In the genomic region with DNA sequence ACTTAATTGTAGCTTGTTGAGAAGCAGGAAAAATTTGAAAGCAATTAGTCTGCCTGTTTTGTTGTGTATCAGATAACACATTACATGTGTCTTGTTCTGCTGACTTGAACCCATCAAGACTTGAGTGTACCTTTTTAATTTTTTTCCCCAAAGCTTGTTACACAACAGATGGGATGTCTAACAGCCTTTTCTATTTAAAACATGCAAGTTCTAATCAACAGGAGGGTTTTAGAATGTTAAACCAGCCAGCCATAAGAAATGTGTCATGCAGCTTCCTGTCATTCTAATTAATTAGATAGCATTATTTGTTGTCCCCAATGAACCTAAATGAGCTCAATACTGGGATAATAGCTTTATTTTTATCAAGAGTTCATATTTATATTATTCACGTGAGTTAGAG, we compare ENCODE assay signal across 14 mouse cellular contexts.
"Had no signal": no experiment of that assay in that cellular context is flagged by ENCODE, and none has a peak within 500 bp of the region (broad histone marks: within the 10 kb centered on the region; RNA-seq: fewer than 3 reads in every experiment).

No protein-coding gene starts in this region.

- DNase-seq: kidney, adult 8-10 months; kidney, postnatal 36 days; lung, adult 2 months; lung, postnatal 36 days; right cerebral cortex, postnatal 4 days; spleen, adult 18-20 months; thymus, adult 18-20 months; thymus, postnatal 14 days had no signal

- H3K9me3 ChIP-seq: limb, embryonic 12.5 days; liver, embryonic 15.5 days; midbrain, embryonic 15.5 days had no signal

- H3K4me2 ChIP-seq: limb, embryonic 12.5 days; liver, embryonic 15.5 days; midbrain, embryonic 15.5 days had no signal

- H3K4me1 ChIP-seq: limb, embryonic 12.5 days; liver, embryonic 15.5 days; midbrain, embryonic 15.5 days had no signal

- H3K27ac ChIP-seq: kidney, postnatal 0 days; limb, embryonic 12.5 days; liver, embryonic 15.5 days; midbrain, embryonic 15.5 days had no signal

- H3K4me3 ChIP-seq: limb, embryonic 12.5 days; liver, embryonic 15.5 days; midbrain, embryonic 15.5 days had no signal

- H3K27me3 ChIP-seq: limb, embryonic 12.5 days; liver, embryonic 15.5 days; midbrain, embryonic 15.5 days had no signal

- H3K9ac ChIP-seq: limb, embryonic 12.5 days; liver, embryonic 15.5 days; midbrain, embryonic 15.5 days had no signal

- ATAC-seq: intestine, postnatal 0 days; lung, postnatal 0 days; midbrain, embryonic 15.5 days had no signal

- H3K36me3 ChIP-seq: limb, embryonic 12.5 days; liver, embryonic 15.5 days; midbrain, embryonic 15.5 days had no signal
